Mouse (Mus musculus) heart, postnatal 36 days (tissue): ENCODE results near the gene Tenm3. TPM values are rescaled to one million over a fixed set of nuclear protein-coding genes. Genes with fewer than 3 reads are reported as not detected.
A peak's percentile ranks its signal among the peaks of the same experiment; 100 is the strongest.

Source experiments
- DNase-seq, 2 experiments: peaks; one replicate each; pipeline ENCODE4 v3.0.0; 2021 to 2022
- intact Hi-C: fragments of 180-260 bp; cut with DNase I; formaldehyde crosslinking; loops from one replicate; pipeline ENCODE4 v1.15.1; 2025
- total RNA-seq, 2 experiments: library from RNA; stranded (reverse); gene quantifications; 2 replicates each; pipeline ENCODE4 v1.2.3; 2021

Gene Tenm3
- total RNA-seq, 2 experiments from 2014 or later, result 2.6 to 3.7 TPM

DNA sequence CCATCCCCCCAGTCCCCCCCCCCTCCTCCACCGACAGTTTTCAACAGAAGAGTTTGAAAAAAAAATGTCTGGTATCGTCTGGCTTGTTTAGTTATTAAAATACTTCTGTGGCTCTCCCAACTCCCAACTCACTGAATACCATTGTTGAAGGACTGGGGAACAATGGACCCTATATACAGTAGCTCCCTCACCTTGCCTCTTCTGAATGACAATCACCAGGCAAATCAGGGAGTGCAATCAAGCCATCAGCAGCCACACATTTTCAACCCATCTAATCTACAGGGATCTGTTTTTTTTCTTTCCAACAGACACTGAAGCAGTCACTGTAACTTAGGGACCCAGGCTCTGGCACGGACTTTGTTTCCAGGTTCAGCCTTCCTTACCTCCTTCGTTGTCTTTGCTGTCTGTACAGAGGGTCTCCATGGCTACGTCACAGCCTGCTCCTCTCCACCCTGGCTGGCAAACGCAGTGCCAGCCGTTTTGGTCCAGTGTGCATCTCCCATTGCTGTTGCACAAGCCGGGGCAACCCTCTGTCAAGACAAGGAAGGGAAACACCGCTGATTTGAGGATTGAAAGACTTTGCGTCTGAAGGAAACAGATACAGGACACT lies 533.4 kb downstream of the Tenm3 start:
- intact Hi-C loops, result no loop called here
- no peak for DNase-seq

DNA sequence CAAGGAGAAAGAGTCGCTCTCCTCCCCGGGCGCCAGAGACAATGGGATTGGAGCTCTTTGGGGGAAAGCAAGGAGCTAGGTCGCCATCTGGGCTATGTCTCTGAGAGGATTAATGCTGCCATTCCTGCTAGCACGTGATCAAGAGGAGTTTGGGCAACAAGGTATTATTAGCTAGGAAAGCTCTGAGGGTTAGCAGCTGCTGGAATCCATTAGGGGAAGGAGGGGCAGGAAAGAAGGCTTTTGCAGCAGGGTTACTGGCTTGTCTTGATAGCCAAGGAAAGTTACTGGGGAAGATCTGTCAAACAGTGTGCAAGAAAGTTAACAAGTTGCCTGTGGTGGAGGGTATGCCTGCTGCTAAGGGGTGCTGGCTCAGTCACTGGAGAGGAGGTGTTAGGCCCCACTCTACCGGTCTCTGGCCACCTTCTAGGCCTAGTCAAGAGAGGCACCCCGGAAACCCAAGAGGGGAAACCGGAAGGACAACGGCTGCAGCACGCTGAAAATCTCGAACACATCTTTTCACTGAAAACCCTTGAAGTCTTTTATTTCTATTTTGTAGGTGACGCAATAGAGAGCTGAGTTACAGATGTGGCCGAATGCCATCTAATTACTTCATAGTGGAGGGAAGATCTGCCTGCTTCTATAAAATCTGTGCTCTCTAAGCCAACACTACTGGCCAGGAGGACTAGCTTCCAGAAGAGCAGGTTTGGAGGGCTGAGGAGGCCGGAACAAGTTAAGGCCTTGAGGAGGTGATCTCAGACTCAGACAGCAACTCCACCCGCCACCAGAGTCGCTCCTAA lies 534.4 kb downstream of the Tenm3 start:
- DNase-seq, result peak in 1 of 2 experiments; percentile 13
- intact Hi-C loops, result no loop called here

DNA sequence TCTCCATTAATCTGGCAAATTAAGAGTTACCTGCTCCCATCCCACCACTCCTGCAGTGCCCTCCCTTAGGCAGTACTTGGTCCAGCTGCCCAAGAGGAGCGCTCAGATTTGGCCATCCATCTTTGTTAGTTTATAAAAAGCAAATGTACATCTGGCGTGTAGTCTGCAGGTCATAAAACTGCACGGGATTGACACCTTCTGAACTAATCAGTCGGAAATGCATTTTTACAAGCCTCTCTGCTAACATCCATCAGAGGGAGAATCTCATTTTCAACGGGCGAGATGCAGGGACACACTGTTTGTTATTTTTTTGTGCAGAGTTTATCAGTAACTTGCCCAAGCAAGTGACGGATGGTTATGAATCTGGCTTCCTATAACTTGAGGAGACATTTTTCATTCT lies 539.5 kb downstream of the Tenm3 start:
- no peak for DNase-seq
- intact Hi-C loops, result no loop called here

DNA sequence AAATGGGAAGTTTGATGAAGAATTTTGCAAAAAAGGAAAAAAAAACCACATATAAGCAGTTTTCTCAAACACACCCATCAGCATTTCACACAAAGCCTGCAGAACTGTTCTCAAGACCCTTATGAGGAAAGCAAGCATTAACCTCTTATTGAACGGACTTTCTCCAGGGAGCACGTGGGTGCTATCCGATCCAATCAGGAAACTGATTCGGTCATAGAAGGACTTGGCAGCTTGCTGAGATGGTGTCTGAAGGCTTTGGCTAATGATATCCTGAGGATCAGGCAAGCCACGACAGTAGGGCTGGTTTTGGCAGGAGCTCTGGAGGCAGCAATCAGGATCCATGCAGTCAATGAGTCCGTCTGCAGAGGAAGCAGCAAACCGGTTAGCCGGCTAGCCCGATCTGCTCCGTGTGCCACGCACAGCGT lies 543.1 kb downstream of the Tenm3 start:
- intact Hi-C loops, result no loop called here
- DNase-seq, result no peak

DNA sequence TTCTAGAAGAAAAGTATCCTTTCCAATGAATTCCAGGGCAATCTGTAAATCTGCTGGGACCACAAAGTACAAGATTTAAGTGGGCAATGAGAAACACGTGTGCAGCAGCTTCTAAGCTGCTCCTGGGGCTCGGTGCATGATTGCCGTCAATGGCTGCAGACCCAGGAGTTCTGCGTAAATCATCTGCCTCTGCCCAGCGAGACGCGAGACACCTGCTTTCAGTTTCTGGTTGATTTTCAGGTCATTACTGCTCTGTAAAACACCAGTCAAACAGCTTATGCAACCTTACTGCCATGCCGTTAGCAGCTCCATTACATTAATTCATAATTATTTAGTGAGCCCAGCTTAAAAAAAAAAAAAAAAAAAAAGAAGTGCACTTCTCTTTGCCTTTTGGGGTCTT lies 543.7 kb downstream of the Tenm3 start:
- DNase-seq, result no peak
- intact Hi-C loops, result no loop called here

DNA sequence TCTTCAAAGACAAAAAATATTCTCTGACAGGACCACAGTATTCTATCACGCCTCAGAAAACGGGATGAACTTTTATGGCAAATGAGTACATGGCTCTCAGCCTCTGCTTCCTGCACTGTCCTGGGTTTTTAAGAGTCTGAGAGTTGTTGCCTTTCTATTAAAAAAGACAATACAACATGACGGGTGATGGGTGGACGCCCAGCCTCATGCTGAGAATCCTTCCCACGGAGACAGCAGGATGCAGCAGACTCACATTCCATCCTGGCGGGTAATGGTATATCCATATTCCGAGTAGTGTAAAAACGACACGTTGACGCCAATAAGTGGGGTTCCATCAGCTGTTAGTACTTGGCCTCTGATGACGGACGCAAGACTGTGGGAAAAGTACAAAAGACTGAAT lies 544.4 kb downstream of the Tenm3 start:
- DNase-seq, result no peak
- intact Hi-C loops, result no loop called here

DNA sequence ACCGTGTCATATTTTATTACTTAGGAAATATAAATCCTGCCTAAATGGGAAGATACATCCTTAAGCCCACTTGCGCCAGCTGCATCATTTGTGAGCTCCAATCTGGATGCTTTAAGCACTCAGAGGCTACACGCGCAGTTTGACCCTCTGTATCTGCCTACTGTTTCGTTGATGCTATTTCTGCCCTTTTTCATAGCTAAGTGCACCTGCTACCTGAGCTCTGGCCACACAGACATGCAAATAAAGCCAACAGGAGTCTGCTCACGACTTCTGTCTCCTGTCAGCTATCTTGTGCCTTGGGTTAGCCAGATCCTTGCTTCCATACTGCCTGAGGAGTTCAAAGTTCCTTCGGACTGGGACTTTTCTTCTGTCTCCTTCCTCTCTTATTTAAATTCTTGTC lies 547.4 kb downstream of the Tenm3 start:
- intact Hi-C loops, result no loop called here
- no peak for DNase-seq

DNA sequence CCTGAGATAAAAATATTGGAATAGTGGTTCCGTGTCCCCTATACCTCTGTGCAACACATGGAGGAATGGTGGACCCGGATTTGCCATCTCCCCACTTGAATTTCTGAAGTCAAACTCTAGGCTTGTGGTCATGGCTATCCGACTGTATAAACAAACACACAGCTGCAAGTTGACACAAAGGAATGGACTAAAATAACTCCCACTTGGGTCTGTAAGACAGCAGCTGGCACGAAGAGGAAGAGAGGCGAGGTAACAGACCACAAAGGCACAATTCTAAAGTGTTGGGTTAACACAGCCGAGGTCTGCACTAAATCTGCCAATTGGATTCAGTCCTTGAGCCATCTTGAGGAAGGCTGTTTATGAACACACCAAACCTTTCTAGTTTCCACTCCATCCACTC lies 548.2 kb downstream of the Tenm3 start:
- intact Hi-C loops, result no loop called here
- no peak for DNase-seq

DNA sequence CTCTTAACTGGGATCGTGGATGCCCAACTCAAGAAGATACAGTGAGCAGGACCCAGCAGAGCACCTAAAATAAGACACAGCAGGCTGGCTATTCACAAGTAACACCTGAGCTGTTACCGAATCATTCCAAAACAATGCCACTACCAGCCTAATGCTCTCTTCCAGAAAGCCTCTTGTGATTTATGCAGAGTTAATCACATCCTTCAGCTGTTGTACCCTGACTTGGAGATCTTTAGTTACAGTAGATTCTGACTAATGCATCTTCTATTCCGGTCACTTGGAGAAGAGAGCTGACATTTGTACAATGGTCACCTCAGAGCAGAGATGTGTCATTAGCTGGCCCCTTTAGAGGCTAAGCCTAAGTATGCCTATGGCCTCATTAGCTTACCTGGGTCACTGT lies 550.0 kb downstream of the Tenm3 start:
- intact Hi-C loops, result no loop called here
- no peak for DNase-seq

DNA sequence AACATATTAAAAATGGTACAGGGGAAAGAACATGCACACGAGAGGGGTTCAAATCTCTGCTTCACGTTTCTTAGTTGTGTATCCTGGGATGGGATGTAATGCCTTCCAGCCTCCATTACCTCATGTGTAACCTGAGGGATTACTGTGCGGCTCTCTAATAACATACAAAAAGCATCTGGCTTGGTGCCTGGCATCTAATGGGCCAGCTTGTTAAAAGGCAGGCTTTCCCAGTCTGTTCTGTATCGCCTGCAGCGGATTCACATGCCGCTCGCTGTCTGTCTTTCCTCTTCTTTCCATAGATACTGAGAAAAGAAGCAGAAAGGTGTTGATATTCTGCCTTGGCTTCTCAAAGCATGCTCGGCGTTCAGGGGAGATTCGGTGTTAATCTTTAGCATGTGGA lies 558.3 kb downstream of the Tenm3 start:
- intact Hi-C loops, result no loop called here
- no peak for DNase-seq

DNA sequence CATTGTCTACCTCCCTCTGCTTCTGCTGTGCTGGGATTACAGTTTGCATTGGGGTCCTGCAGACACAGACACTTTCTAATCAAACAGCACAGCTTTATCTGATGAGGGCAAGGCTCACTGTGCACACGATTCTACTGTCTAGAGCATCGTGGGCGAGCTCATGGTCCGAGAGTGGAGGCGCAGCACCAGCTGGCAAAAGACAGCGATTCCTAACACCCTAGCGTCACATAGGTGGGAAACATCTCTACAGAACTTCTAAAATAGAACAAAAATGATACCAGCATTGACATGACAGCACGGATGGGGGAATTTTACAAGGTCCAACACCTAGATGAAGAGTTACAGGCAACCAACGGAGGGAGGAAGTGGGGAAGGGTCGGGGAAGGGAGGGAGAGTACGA lies 561.9 kb downstream of the Tenm3 start:
- no peak for DNase-seq
- intact Hi-C loops, result loop anchor here (1.0 kb wide), 1 partner anchor 18 kb away; no protein-coding TSS in a partner anchor

DNA sequence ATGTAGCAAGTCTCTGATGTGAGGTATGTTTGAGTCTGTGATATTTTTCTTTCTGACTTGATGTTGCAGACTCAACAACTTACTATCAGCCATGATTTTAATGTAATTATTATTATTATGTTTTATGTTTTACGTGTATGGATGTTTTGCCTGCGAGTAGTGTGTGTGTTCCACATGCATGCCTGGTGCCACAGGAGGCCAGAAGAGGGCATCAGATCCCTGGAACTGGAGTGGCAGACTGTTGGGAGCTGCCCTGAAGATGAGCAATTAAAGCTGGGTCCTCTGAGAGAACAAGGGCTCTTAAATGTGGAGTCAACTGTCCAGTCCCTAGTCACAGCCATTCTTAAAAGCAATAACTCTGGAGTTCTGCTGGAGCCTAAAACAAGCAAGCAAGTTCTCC lies 564.4 kb downstream of the Tenm3 start:
- intact Hi-C loops, result no loop called here
- no peak for DNase-seq

DNA sequence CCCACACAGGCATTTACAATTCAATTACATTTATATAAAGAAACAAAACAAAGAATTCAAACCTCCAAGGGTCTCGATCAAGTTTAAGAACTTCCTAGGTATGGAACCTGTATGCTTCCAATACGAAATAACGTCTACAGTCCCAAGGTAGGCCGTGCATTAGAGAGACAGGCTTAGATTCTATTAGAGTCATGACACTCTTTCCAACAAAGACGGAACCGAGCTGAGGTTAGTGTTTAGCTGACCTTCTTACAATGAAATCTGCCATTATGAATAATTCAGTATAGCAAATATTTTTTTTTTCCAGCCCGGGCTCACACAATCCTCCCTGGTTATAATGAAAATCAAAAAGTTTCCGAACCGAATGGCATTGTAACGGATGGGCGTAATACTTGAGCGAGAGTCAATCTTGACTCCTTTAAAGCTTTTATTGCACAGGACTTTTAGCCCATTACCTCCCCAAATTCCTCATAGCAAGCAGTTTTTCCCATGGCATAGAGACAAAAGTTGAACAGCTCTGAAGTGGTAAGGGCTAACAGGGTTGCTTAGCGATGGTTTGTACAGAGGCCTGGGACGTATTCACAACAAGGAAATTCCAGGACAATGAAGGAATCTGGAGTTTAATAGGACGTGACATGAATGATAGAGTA lies 565.6 kb downstream of the Tenm3 start:
- intact Hi-C loops, result no loop called here
- DNase-seq, result no peak

DNA sequence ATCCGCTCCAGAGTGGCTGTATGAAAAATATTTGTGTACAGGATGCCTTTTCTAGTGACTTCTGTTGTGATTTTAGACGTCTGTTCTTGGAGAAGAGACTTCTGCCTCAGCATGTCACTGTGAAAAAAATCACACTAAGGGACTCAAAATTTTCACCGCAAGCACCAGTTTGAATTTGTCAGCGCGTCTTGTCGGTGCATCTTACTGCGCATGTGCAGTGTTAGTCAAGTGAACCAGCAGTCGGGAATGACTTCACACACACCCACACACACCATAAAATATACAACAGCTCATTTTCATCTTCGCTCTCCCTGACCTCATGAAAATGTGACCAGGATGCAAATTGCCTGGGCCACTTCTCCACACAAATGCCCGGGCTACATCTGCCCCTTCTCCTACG lies 568.7 kb downstream of the Tenm3 start:
- intact Hi-C loops, result no loop called here
- DNase-seq, result no peak

DNA sequence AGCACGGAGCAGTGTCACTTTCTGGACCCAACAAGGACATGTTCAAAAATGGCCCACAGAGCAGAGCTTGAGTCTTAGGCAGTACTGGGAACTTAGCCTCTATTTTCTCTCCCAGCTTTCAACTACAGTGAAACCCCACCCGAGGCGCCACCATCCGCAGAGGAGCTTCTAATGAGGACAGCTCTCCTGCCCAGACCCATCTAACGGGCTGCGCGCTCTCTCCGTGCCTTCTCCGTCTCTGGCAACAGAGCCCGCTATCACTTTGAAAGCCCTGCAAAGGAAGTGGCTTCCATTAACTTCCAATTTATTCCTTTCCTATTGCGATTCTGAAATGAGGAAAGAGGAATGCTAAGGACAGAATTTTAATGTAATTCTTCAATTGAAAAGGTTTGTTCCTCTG lies 569.2 kb downstream of the Tenm3 start:
- DNase-seq, result no peak
- intact Hi-C loops, result no loop called here

DNA sequence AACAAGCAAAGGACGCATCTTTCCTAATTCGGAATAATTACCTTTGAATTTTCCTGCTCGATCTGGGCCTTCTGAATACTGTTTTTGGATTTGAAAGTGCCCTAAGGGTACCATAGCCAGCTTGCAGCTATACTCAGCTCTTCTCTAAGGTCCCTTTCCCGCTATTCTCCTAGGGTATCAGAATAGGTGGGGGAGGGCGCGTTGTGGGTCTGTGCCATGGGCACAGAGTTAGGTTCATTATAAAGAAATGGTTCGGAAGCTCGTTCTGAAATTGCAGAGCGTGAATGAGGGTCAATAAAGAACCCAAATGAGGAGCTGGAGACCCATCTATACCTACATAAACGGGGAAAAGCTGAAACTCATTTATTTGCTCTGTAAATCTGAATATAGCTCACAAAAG lies 575.1 kb downstream of the Tenm3 start:
- intact Hi-C loops, result no loop called here
- DNase-seq, result no peak

DNA sequence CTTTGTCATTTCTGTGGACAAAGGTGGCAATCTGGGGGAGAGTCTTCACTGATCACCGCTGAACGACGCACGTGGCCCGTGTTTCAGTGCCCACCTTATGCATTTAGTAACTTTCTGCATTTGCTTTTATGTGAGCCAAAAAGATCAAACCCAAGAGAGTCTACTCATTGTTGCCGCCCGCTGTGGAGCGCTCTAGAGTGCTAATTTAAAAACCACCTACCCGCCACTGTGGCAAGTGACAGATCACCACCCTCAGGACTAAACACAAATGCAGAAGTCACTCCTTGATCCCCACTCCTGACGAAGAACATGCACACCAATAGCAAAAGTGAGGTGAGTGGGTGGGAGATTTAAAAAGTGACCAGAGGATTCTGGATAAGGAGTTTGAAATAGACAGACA lies 583.5 kb downstream of the Tenm3 start:
- intact Hi-C loops, result no loop called here
- DNase-seq, result no peak

DNA sequence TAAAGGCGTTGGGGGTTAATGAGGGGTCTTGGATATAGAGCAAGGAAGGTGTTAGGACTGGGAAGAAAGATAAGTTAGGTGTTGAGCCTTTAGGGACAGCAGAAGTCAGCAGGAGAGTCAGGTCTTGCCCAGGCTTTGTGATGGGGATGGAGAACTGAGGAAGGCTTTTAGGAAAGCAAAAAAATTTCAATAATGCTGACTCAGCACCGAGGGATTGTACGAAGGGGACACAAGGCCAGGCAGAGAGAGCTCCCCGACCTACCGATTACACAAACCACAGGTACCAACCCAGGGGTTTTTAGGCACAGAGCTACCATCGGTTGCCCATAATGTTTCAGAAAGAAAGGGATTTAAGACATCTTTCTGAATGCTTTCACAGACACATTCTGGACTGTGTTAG lies 583.9 kb downstream of the Tenm3 start:
- intact Hi-C loops, result no loop called here

DNA sequence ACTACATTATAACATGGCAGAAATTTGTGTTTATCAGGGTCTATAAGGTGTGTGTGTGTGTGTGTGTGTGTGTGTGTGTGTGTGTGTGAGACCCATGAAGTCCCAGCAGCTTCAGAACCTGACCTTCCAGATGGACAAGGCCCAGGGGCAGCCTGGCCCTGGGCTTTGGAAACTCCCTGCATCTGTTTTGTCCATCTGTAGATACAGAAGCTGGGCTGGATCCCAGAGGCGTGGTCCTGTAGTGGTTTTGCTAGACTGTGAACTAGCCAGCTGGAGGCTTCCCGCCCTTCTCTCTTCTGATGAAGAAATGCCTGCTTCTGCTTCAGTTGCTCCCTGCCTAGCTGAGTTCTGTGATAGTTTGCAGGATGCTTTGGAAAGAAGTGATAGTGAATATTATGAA lies 599.9 kb downstream of the Tenm3 start:
- intact Hi-C loops, result no loop called here
- no peak for DNase-seq

More for the DNA sequence above, 583.9 kb downstream of the Tenm3 start:
- DNase-seq, result no peak

DNA sequence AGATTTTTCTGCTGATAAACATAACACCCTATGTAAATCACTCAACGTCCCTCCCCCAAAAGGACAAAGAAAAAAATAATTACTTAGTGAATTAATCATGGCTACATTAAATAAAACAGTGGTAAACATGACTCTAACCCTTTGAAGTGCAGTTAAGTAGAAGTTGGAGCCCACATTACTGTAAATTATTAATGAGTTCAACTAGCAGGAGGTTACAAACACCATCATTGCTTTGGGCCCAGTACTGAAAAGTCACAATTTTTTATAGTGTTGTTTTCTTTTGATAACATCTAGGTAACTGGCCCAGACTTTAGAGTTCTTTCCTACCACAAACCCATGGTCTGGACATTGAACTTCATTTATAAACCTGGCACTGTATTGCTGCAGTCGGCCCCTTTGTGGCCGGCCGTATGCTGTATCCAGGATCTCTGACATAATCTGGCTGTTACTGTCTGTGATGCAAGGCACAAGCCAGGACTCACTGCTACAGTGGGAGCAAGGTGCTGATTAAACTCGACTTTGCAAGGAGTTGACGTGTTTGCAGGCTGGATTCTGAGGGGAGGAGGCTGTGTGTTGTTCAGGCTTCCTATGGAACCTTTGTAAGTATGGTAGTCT lies 602.7 kb downstream of the Tenm3 start:
- DNase-seq, result no peak
- intact Hi-C loops, result no loop called here

DNA sequence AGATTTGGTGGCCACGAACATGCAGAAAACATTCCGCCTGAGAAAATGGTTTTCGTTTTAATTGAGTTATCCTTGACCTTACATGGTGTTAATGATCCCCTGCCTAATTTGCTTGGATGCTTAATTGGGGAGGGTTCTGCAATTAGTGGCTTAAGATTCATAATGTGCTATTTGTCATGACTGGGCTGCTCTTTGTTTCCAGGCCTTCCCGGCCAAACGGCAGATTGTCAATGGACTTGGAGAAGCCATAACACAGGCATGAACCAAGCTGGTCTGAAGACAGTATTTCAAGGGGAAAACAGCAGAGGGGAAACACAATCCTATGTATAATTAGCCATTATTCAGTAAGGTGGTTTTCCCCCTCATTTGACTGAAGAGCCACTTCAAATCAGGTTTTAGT lies 606.8 kb downstream of the Tenm3 start:
- DNase-seq, result no peak
- intact Hi-C loops, result no loop called here

DNA sequence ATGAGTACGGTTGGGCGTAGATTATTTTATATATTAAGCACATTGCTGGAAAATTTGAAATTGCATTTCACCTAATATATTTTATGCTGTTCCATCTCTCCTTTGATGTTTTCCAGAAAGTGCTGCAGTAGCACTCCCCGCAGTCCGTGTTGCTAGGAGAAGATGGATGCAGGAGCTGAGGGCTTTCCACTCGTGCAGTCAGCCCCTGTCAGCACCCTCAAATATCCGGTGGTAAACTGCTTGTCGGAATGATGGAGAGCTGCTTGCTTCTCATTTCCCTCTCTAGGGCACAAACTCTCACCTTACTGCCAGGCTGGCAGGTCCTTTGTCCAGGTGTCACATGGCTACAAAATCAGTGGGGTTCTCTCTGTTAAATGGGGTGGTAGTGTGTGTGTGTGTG lies 610.8 kb downstream of the Tenm3 start:
- no peak for DNase-seq
- intact Hi-C loops, result no loop called here
